Mouse (Mus musculus) midbrain, embryonic 12.5 days (tissue): ENCODE measurements around the gene Muc5b. TPM values are rescaled to one million over a fixed set of nuclear protein-coding genes. Genes with fewer than 3 reads are reported as not detected.

Experiments
- ATAC-seq: fragments of 200-750 bp; cut with Nextera tagmentation; 2 replicates; pipeline ENCODE4 v1.8.0; 2017; ENCODE audit warnings: low read depth, moderate TSS enrichment, moderate library complexity; ENCODE audit not compliant: low FRiP score
- H3K27ac ChIP-seq: fragments of 300-500 bp; sonication (generic); replicated peaks from 2 replicates; pipeline ENCODE4 v1.5.1; 2016; ENCODE audit warnings: mild to moderate bottlenecking
- H3K27me3 ChIP-seq: fragments of 300-500 bp; sonication (generic); 2 replicates; pipeline ENCODE4 v1.6.1; 2016; ENCODE audit warnings: mild to moderate bottlenecking
- H3K36me3 ChIP-seq: fragments of 300-500 bp; sonication (generic); 2 replicates; pipeline ENCODE4 v1.6.1; 2016
- H3K4me1 ChIP-seq: fragments of 300-500 bp; sonication (generic); 2 replicates; pipeline ENCODE4 v1.6.1; 2016
- H3K4me2 ChIP-seq: fragments of 300-500 bp; sonication (generic); replicated peaks from 2 replicates; pipeline ENCODE4 v1.6.1; 2016; ENCODE audit warnings: mild to moderate bottlenecking, moderate library complexity
- H3K4me3 ChIP-seq: fragments of 300-500 bp; sonication (generic); 2 replicates; pipeline ENCODE4 v1.5.1; 2016; ENCODE audit warnings: mild to moderate bottlenecking
- H3K9ac ChIP-seq: fragments of 300-500 bp; sonication (generic); replicated peaks from 2 replicates; pipeline ENCODE4 v1.6.1; 2016; ENCODE audit warnings: mild to moderate bottlenecking, moderate library complexity
- H3K9me3 ChIP-seq: fragments of 300-500 bp; sonication (generic); 2 replicates; pipeline ENCODE4 v1.6.1; 2016; ENCODE audit warnings: mild to moderate bottlenecking
- WGBS: fragments of 180-500 bp; shearing (Covaris S2); methylation state at CpG from one replicate; pipeline ENCODE4 v1.1.7; 2016; 5-methylcytosine and 5-hydroxymethylcytosine counted together
- polyA plus RNA-seq: library from polyadenylated mRNA; unstranded; fragments of >200 nt; fragmentation: Nextera tagmentation; extraction: Ambion mirVana; gene quantifications from 2 replicates; pipeline ENCODE4 v1.2.1, GENCODE M21; 2016

The Muc5b gene
- polyA plus RNA-seq, 1 experiment from 2014 or later: 0.04 TPM

DNA sequence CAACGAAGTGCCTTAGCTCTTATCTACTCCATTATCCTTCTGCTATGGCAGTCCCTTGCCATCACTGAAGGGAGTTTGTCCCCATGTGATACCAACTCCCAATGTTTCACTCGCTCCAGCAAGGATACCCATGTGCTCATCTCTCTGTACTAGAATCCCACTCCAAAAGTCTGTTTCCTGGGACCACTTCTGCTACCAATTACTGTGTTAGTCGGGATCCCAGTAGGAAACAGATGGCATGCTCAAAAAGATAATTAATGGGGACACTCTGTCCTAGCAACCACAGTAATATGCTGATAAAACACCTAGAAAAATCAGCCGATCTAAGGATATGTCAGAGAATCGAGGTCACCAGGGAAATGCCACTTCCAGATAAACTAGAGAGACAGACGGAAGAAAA lies 69.7 kb downstream of the Muc5b start:
- WGBS: 77% methylated on average over 6 of the region's 6 CpGs

DNA sequence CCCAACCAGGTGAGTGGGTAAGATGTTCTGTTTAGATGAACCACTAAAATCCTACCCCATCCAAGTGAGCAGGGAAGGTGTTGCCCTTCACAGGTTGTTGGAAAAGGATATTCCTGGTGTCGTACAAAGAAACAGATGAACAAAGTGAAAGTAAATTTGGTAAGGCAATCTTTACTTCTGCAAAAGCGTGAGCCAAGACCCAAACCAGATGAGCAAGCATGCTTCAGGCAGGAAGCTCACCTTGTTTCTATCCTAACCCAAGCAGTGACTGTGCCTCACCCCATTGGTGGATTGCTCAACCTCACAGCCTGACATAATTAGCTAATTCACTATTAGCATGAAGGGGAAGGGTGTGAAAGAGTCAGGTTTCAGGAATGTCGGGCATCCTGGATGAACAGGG lies 72.4 kb downstream of the Muc5b start:
- Histone ChIP-seq H3K4me3 (no peak overlapping the region), H3K27me3 (peaks cover 23% of the 10 kb centered on the region), H3K4me1 (peaks cover 3% of the 10 kb centered on the region; the same call in 1 of the 2 replicates), H3K9me3 (no peaks in the 10 kb centered on the region), H3K36me3 (no peaks in the 10 kb centered on the region), H3K9ac (no peak overlapping the region), H3K27ac (no peak overlapping the region), H3K4me2 (no peak overlapping the region)
- no peak for ATAC-seq
- 78% methylated on average over 3 of the region's 3 CpGs for WGBS

More for the DNA sequence above, 69.7 kb downstream of the Muc5b start:
- Histone ChIP-seq H3K4me1 (peaks cover 3% of the 10 kb centered on the region; the same call in 1 of the 2 replicates), H3K9ac (no peak overlapping the region), H3K27me3 (peaks cover 37% of the 10 kb centered on the region), H3K4me3 (no peak overlapping the region), H3K36me3 (no peaks in the 10 kb centered on the region), H3K9me3 (no peaks in the 10 kb centered on the region), H3K27ac (no peak overlapping the region), H3K4me2 (no peak overlapping the region)
- ATAC-seq: no peak

DNA sequence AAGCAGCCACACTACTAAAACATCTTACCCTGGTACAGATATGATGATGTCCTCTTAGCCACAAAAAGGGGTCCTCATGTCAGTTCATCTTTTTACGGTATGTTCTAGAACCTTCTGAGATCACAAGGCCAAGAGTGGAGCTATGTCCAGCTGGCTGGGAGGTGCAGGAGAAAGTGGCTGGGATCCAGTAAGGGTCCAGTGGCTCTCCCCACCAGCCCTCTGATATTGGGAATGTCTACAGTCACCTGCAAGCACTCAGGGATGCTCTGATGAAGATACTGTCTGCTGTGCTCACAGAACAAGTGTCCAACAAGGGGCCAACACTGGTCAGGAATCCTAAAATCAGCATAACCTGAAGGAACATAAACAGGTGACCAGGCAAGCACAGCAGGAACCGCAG lies 79.5 kb downstream of the Muc5b start, which contains the start of gene Tollip:
Tollip (minus strand) TSS at position 101 of the 400 bp plus-strand sequence.
- H3K9me3 ChIP-seq: no peaks in the 10 kb centered on the region

More for the DNA sequence above, 79.5 kb downstream of the Muc5b start, which contains the start of gene Tollip:
- Histone ChIP-seq H3K4me1 (no peaks in the 10 kb centered on the region), H3K4me3 (no peak within 1 kb of the TSS), H3K27ac (no peak within 1 kb of the TSS), H3K27me3 (peaks cover 5% of the 10 kb centered on the region), H3K9ac (no peak within 1 kb of the TSS), H3K4me2 (no peak within 1 kb of the TSS), H3K36me3 (no peaks in the 10 kb centered on the region)
- 90% methylated on average over 2 of the region's 2 CpGs for WGBS
- ATAC-seq: no peak

Other genes starting within 250 kb of the Muc5b start
- 0.08 and 0.15 TPM in 2 replicates for gene Muc6, start 183.8 kb upstream of the Muc5b start, polyA plus RNA-seq
- 0.18 TPM in 1 of 2 replicates, not detected in the other for gene Muc2, start 148.7 kb upstream of the Muc5b start, polyA plus RNA-seq
- not detected in 2 replicates for gene Muc5ac, start 50.1 kb upstream of the Muc5b start, polyA plus RNA-seq
- gene Tollip, start 79.4 kb downstream of the Muc5b start, polyA plus RNA-seq: 68.0 and 68.2 TPM in 2 replicates
- 20.5 and 22.9 TPM in 2 replicates for gene Brsk2, start 110.7 kb downstream of the Muc5b start, polyA plus RNA-seq
- gene Mob2, start 222.0 kb downstream of the Muc5b start, polyA plus RNA-seq: 50.6 and 50.9 TPM in 2 replicates